Mouse (Mus musculus): ENCODE data around the gene Nin. TPM values are rescaled to one million over a fixed set of nuclear protein-coding genes. Genes with fewer than 3 reads are reported as not detected.

Gene Nin
- total RNA-seq, 2 experiments from 2014 or later: 54.0 to 66.9 TPM

GRCm38 (mm10) chr12:70126626-70127025 is 13.1 kb upstream of the Nin start:
- no peak for DNase-seq (ENCODE audit: low spot score in 2 of 2)

DNA sequence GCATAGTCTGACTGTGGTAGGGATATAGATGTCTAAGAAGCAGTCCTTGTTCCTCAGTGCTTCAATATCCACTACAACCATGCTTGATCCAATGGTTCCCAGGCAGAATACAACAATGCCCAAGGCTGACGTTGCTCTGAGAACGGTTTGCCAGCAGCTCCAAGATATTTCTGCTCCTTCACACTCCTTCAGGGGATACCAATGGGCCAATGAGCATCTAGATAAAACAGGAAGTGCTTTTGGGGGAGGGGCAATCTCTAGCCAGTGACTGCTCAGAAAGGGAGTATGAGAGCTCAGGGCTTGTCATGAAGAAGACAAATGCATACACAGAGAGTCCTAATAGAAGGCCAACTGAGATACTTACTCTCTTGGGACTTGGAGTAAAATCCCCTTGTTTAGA is 6.0 kb upstream of the Nin start:
- no peak for DNase-seq (ENCODE audit: low spot score in 2 of 2)

- peak; percentile 52 to 65 for DNase-seq (ENCODE audit: low spot score in 2 of 2)
Observed at GRCm38 (mm10) chr12:70118721-70119345, 5.3 kb upstream of the Nin start.

DNA sequence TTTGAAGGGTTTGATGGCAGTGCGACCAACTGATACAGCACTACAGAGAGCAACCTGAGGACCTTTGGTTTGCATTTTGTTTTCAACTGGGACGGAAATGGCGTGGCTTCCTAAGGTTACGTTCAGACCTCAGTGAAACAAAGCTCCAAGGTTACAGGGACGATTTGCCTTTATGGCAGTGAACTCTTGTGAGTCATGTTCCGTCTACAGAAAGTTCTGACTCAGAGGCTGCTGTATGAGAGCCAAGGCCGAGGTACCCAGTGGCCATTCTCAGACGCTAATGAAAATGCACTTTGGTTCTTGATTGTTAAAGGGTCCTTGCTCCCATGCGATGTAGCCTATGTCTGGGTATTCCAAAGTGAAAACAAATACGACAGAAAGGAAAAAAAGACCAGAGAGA is 3.6 kb upstream of the Nin start:
- DNase-seq (ENCODE audit: low spot score in 2 of 2): no peak

DNA sequence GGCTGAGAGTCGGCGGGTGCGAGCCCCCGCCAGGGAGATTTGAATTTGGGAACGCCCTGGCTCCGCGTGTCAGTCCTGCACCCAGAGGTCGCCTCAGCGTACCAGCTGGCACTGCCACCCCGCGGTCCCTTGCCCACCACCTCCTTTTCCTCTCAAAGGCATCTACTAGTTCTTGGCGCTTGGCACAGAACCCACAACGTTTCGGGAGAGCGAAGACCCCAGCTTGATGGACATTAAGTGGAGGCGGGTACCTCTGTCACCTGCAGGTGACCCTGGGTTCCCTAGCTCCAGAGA is 1.5 kb downstream of the Nin start:
- no peak for DNase-seq (ENCODE audit: low spot score in 2 of 2)

- DNase-seq (ENCODE audit: low spot score in 2 of 2): peak; percentile 68 to 83
Observed at GRCm38 (mm10) chr12:70111367-70112089, 2.0 kb downstream of the Nin start.

- no peak for DNase-seq (ENCODE audit: low spot score in 2 of 2)
Observed at GRCm38 (mm10) chr12:70111117-70111366, 2.5 kb downstream of the Nin start.

DNA sequence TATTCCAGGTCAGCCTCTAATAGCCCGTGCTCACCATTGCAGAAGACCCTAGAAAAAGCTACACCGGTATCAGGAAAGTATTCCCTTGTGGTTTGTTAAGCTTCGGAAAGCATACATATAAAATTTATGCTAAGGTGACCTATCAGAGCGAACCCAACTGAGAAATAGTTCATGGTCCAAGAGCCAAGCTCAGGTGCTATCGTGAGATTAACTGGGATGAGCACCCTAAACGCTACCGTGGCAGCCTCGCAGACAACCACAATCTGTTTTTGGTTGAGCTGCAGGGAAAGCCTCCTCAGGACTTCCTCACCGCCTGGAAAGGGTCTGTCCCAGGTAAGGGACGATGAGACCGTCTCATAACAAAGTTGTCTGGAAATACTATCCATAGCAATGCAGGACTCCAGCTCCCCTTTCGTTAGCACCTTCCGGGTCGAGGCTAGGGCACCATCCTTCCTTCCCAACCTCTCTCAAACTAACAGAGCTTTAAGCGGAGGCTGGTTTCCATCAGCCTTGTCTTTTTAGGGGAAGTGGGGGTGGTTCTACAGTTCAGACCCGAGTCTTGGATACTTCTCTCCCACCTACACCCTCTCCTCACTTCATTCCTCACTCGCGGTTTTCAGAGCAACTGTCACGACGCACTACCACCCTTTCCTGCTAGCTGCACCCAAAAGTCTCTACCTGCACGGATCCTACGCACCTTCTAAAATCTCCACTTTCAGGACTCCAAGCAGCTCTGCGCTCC is 3.0 kb downstream of the Nin start:
- peak; percentile 54 to 73 for DNase-seq (ENCODE audit: low spot score in 2 of 2)

DNA sequence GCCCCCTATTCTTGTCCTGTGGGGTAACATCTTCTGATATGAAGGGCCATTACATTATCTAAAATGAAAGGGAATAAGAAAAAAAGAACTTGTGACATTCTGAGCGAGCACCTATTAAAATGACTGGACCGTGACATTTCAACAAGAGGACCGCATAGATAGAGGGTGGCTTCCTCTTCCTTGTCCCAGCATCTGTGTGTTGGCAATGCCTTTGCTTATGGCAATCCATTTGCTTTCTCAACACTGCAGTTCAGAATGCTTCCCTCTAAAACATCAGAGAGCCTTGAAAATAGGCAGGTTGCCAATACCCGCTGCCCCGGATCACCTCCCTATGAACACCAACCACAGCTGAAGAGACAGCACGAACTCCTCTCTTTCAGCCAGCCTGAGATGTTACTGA is 3.6 kb downstream of the Nin start:
- DNase-seq (ENCODE audit: low spot score in 2 of 2): peak in 1 of 2 experiments; percentile 38

GRCm38 (mm10) chr12:70108104-70108503 is 5.4 kb downstream of the Nin start:
- DNase-seq (ENCODE audit: low spot score in 2 of 2): no peak

DNA sequence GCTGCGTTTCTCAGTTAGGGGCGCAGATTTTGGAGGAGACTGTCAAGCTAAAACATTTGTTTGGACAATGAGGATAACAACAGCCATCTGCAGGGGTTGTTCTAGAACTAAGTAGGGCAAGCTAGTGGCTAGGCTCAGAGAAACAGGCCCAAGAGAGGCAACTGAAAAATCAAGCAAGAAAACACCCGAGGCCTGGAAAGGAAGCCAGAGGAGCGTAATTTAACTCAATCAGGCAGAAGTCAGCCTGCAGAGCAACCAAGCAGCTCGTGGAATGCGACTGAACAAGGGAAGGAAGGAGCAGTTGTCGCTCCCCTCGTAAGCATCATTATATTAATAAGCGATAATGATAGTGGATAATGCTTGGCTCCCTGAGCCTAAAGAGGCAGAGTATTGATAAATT is 7.0 kb downstream of the Nin start:
- no peak for DNase-seq (ENCODE audit: low spot score in 2 of 2)

- no peak for DNase-seq (ENCODE audit: low spot score in 2 of 2)
Observed at GRCm38 (mm10) chr12:70105885-70106284, 7.6 kb downstream of the Nin start.

DNA sequence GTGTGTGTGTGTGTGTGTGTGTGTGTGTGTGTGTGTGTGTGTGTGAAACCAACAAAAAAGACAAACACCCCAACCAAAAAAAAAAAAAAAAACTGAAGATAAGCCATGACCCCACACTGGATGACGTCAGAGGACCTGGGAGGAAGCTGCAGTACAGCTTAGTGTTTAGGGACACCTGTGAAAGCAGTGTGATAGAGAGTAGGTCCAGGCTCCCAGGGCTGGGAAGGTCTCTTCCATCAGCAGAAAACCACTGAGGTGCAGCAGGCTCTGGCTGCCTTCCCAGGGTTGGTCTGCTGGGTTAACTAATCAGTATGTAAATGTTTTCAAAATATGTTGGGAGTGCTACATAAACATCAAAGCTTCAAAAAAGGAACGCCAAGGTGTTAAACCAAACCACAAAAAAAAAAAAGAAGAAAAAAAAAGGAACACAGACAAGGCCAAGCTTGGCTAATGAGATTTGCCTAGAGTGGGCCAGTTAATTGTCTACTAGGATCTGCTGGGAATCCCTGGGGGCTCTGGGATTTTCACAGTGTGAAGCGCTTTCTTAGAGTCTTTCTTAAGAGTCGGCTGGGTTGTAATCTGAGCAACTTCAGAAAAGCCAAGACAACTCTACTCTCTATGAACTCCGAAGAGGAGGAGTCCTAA is 8.6 kb downstream of the Nin start:
- DNase-seq (ENCODE audit: low spot score in 2 of 2): no peak

- DNase-seq (ENCODE audit: low spot score in 2 of 2): no peak
Observed at GRCm38 (mm10) chr12:70104199-70104598, 9.3 kb downstream of the Nin start.

DNA sequence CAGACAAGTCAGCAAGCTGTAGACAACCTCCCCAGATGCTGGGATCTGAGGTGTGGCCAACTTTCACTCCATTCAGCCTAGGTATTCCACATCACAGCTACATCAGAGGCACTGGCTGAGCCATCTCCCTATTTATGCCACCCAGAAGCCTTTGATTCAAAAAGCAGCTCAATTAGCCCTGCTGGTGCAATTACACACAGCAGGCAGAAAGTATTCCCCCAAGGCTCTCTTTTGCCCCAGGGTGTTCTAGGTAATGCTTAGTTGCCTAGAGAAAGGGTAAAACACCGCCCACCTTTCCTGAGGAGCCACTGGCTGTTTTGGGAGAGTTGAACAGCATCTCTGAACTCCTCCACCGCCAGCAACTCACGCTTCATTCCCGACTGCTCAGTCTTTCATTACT is 10.3 kb downstream of the Nin start:
- DNase-seq (ENCODE audit: low spot score in 2 of 2): no peak

GRCm38 (mm10) chr12:70102426-70102825 is 11.1 kb downstream of the Nin start:
- DNase-seq (ENCODE audit: low spot score in 2 of 2): no peak

GRCm38 (mm10) chr12:70101823-70102222 is 11.7 kb downstream of the Nin start:
- DNase-seq (ENCODE audit: low spot score in 2 of 2): no peak

DNA sequence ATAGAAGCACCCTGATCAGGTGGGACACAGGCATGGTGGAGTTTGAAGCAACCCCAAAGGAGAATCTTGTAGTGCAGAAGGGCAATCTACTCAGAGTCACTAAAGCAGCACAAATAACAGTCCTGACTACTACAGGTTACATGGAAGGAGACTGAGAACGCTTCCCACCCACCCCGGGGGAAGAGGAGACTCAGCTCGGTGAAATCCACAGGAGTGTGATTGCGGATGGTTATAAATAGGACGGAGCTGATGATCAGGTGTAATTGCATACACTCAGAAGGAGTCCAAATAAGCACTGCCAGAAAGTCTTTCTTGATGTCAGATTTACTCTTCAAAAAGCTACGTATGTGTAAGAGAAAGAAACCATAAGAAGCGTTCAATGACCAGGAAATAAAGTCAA is 15.6 kb downstream of the Nin start:
- DNase-seq (ENCODE audit: low spot score in 2 of 2): no peak

DNA sequence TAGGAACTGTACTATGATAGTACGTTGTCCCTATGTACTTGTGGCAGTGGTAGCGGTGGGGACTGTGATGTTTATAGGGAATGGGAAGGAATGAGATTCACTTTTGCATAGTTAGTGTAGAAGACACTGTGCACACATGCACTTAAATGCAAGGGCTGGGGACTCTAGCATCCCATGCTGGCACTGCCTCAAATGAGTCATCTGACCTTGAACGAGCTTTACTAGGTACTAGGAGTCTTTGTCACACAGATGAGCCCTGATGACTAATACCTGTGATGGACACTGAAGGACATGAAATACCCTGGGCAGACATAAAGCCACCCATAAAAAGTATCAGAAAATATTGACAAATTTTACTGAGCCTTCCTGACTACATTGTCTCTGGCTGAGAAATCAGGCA is 16.2 kb downstream of the Nin start:
- DNase-seq (ENCODE audit: low spot score in 2 of 2): no peak

DNA sequence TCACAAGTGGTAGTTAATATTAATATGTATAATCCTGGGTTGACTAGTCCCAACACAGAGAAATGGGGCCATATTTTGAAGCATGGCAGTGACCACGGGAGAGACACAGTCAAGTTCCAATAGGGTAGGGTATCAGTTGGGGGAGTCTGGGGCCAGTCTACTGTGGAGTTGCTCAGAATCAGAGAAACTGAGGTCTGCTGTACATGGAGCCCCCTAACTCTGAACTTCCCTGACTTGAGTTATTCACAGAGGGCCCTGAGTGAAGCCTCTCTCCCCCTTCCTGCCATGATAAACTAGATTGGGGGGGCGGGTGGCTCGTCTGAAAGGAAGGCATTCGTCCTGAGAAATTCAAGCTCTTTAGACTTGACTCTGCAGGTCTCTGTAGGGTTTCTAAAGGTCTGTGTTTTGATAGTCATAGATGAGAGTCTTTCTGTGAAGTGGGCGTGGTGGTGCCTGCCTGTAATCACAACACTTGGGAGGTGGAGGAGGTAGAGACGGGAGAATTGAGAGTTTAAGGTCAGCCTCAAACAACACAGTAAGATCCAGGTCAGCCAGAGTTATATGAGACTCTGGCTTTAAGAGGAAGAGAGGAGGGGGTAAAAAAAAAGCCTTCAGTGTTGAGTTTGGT is 20.1 kb downstream of the Nin start:
- no peak for DNase-seq (ENCODE audit: low spot score in 2 of 2)

DNA sequence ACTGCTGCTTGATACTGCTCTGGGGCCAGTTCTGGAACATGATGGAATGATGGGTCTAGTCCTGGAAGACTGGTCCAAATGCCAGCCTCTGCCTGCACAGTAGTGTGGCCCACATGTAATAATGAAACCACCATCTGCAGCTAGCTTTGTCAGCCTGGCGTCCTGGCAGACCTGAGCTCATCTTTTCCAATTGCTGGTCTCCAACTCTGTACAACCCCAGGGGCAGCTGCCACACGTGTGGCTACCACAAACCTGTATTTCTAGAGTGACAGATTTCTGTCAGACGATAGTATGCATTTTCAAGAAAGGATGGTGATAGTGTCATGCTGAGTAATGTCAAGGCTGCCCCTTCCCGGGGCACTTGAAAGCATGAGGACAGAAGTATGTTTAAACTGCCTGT is 25.2 kb downstream of the Nin start:
- no peak for DNase-seq (ENCODE audit: low spot score in 2 of 2)

- no peak for DNase-seq (ENCODE audit: low spot score in 2 of 2)
Observed at GRCm38 (mm10) chr12:70085351-70085750, 28.2 kb downstream of the Nin start.

Data from left cerebral cortex, adult 18-20 months (tissue).